Mouse (Mus musculus): ENCODE data around the gene 1600012H06Rik. TPM values are rescaled to one million over a fixed set of nuclear protein-coding genes. Genes with fewer than 3 reads are reported as not detected.
"Not testable (repeated sequence)": the region's sequence is repeated elsewhere in the genome, so short reads cannot be mapped to it uniquely, and the experiment has no call there.

1600012H06Rik gene
- polyA plus RNA-seq, 1 experiment from 2014 or later: 37.2 TPM

- Histone ChIP-seq H3K27me3 (replicated peaks) (no peaks in the 10 kb centered on the region), H3K9ac (no peak overlapping the region), H3K9me3 (no peaks in the 10 kb centered on the region), H3K36me3 (peaks cover 59% of the 10 kb centered on the region), H3K4me3 (no peak overlapping the region), H3K4me2 (replicated peaks) (no peak overlapping the region), H3K4me1 (peaks cover 4% of the 10 kb centered on the region; the same call in 1 of the 2 replicates), H3K27ac (no peak overlapping the region)
- no peak for ATAC-seq (ENCODE audit: low FRiP score, low read depth)
- 84% methylated on average over 7 of the region's 7 CpGs for WGBS
These were observed 6.3 kb downstream of the 1600012H06Rik start for GRCm38 (mm10) chr17:14949161-14949827.

- Histone ChIP-seq H3K27me3 (replicated peaks) (no peaks in the 10 kb centered on the region), H3K9me3 (no peaks in the 10 kb centered on the region), H3K36me3 (peaks cover 50% of the 10 kb centered on the region), H3K27ac (no peak overlapping the region), H3K9ac (no peak overlapping the region), H3K4me2 (replicated peaks) (no peak overlapping the region), H3K4me1 (no peaks in the 10 kb centered on the region), H3K4me3 (no peak overlapping the region)
- 96% methylated on average over 8 of the region's 8 CpGs for WGBS
- no peak for ATAC-seq (ENCODE audit: low FRiP score, low read depth)
These were observed 10.5 kb downstream of the 1600012H06Rik start for GRCm38 (mm10) chr17:14953452-14953851.

GRCm38 (mm10) chr17:14958686-14959327 is 15.8 kb downstream of the 1600012H06Rik start:
- no peaks in the 10 kb centered on the region for H3K27me3 ChIP-seq (replicated peaks)
- H3K27ac ChIP-seq: no peak overlapping the region
- H3K9me3 ChIP-seq: no peaks in the 10 kb centered on the region
- no peak overlapping the region for H3K4me2 ChIP-seq (replicated peaks)
- WGBS: 90% methylated on average over 5 of the region's 5 CpGs
- H3K4me1 ChIP-seq: peaks cover 6% of the 10 kb centered on the region
- peaks cover 6% of the 10 kb centered on the region for H3K36me3 ChIP-seq
- no peak overlapping the region for H3K4me3 ChIP-seq
- no peak for ATAC-seq (ENCODE audit: low FRiP score, low read depth)
- H3K9ac ChIP-seq: no peak overlapping the region

GRCm38 (mm10) chr17:14959979-14960378 is 17.0 kb downstream of the 1600012H06Rik start:
- Histone ChIP-seq H3K27ac (no peak overlapping the region), H3K9ac (no peak overlapping the region), H3K36me3 (no peaks in the 10 kb centered on the region), H3K4me1 (peaks cover 6% of the 10 kb centered on the region), H3K27me3 (replicated peaks) (no peaks in the 10 kb centered on the region), H3K9me3 (no peaks in the 10 kb centered on the region), H3K4me2 (replicated peaks) (peak overlapping the region; percentile 57), H3K4me3 (peak overlapping the region; percentile 18; the same call in 1 of the 2 replicates)
- 33% methylated on average over 3 of the region's 3 CpGs for WGBS
- no peak for ATAC-seq (ENCODE audit: low FRiP score, low read depth)

- Histone ChIP-seq H3K9ac (peak overlapping the region; percentile 74), H3K4me2 (replicated peaks) (peak overlapping the region; percentile 94), H3K27me3 (replicated peaks) (no peaks in the 10 kb centered on the region), H3K36me3 (no peaks in the 10 kb centered on the region), H3K9me3 (no peaks in the 10 kb centered on the region), H3K27ac (no peak overlapping the region), H3K4me3 (peak overlapping the region; percentile 84), H3K4me1 (peaks cover 6% of the 10 kb centered on the region)
- ATAC-seq (ENCODE audit: low FRiP score, low read depth): peak; percentile 26; the same call in 1 of the 2 replicates
- under 1% methylated on average over 20 of the region's 23 CpGs for WGBS
These were observed 17.5 kb downstream of the 1600012H06Rik start for GRCm38 (mm10) chr17:14960520-14960919.

GRCm38 (mm10) chr17:14960951-14961556 is 18.1 kb downstream of the 1600012H06Rik start, which contains the start of gene Phf10:
TSS of gene Phf10 (minus strand) at chr17:14961273.
- not testable (repeated sequence) for H3K27me3 ChIP-seq (replicated peaks); H3K9me3 ChIP-seq; H3K27ac ChIP-seq; H3K36me3 ChIP-seq; H3K4me1 ChIP-seq
- under 1% methylated on average over 59 of the region's 100 CpGs for WGBS
- H3K4me3 ChIP-seq: peak within 1 kb of the TSS; percentile 84
- H3K4me2 ChIP-seq (replicated peaks): peak within 1 kb of the TSS; percentile 94
- peak within 1 kb of the TSS; percentile 74 for H3K9ac ChIP-seq
- peak; percentile 81 for ATAC-seq (ENCODE audit: low FRiP score, low read depth)

GRCm38 (mm10) chr17:14961557-14962154 is 18.7 kb downstream of the 1600012H06Rik start:
- H3K9ac ChIP-seq; H3K4me2 ChIP-seq (replicated peaks); H3K4me3 ChIP-seq; H3K27me3 ChIP-seq (replicated peaks); H3K9me3 ChIP-seq; H3K4me1 ChIP-seq; H3K27ac ChIP-seq; H3K36me3 ChIP-seq: not testable (repeated sequence)
- no CpG with 5 or more reads among the region's 44 CpGs for WGBS
- ATAC-seq (ENCODE audit: low FRiP score, low read depth): peak; percentile 91

- not testable (repeated sequence) for H3K9me3 ChIP-seq; H3K9ac ChIP-seq; H3K4me2 ChIP-seq (replicated peaks); H3K27me3 ChIP-seq (replicated peaks); H3K27ac ChIP-seq; H3K4me3 ChIP-seq; H3K36me3 ChIP-seq; H3K4me1 ChIP-seq; ATAC-seq (ENCODE audit: low FRiP score, low read depth)
- WGBS: no CpG with 5 or more reads among the region's 6 CpGs
These were observed 25.5 kb downstream of the 1600012H06Rik start for GRCm38 (mm10) chr17:14968373-14968913.

GRCm38 (mm10) chr17:14977718-14978361 is 34.9 kb downstream of the 1600012H06Rik start:
- 5% methylated on average over 4 of the region's 7 CpGs for WGBS
- 0 out of 2 replicates have a peak overlapping the region, but pooled peaks have one; percentile 38 for H3K4me2 ChIP-seq (replicated peaks)
- H3K27me3 ChIP-seq (replicated peaks): not testable (repeated sequence)

GRCm38 (mm10) chr17:14978362-14979038 is 35.5 kb downstream of the 1600012H06Rik start, which contains the start of the genes 9030025P20Rik and Gm3417:
TSS of gene 9030025P20Rik (plus strand) at chr17:14978468.
TSS of gene Gm3417 (minus strand) at chr17:14978790.
- not testable (repeated sequence) for H3K36me3 ChIP-seq; H3K27ac ChIP-seq; H3K9ac ChIP-seq; H3K9me3 ChIP-seq; H3K4me3 ChIP-seq; H3K4me1 ChIP-seq; H3K27me3 ChIP-seq (replicated peaks)
- 0 out of 2 replicates have a peak within 1 kb of the TSS, but pooled peaks have one; percentile 38 for H3K4me2 ChIP-seq (replicated peaks)
- WGBS: no CpG with 5 or more reads among the region's 60 CpGs
- ATAC-seq (ENCODE audit: low FRiP score, low read depth): peak; percentile 97

More at GRCm38 (mm10) chr17:14977718-14978361, 34.9 kb downstream of the 1600012H06Rik start:
- H3K9ac ChIP-seq, H3K9me3 ChIP-seq, H3K4me1 ChIP-seq, H3K27ac ChIP-seq, H3K36me3 ChIP-seq, H3K4me3 ChIP-seq: not testable (repeated sequence)
- 0 out of 2 replicates have a peak, but pooled peaks have one; percentile 5 for ATAC-seq (ENCODE audit: low FRiP score, low read depth)

- 78% methylated on average over 5 of the region's 5 CpGs for WGBS
- not testable (repeated sequence) for ATAC-seq (ENCODE audit: low FRiP score, low read depth)
These were observed 47.2 kb downstream of the 1600012H06Rik start for GRCm38 (mm10) chr17:14990116-14990702.

More at GRCm38 (mm10) chr17:14990116-14990702, 47.2 kb downstream of the 1600012H06Rik start:
- H3K27me3 ChIP-seq (replicated peaks); H3K9ac ChIP-seq; H3K36me3 ChIP-seq; H3K27ac ChIP-seq; H3K4me3 ChIP-seq; H3K9me3 ChIP-seq; H3K4me2 ChIP-seq (replicated peaks); H3K4me1 ChIP-seq: not testable (repeated sequence)

Measured in neural tube, embryonic 12.5 days (tissue).